Mouse (Mus musculus): Measurements from ENCODE around the gene Etv6.

- no peak for TF ChIP-seq TAL1 (IDR thresholded peaks at IDR 0.05; ENCODE audit: low read length)
- TF ChIP-seq GATA1 (IDR thresholded peaks at IDR 0.05; ENCODE audit: low read length) = no peak
These were observed 72.2 kb downstream of the Etv6 start for GRCm38 (mm10) chr6:134107696-134108095.

Measured in erythroblast, embryonic 14.5 days (primary cell).